Mouse (Mus musculus) sigmoid colon, adult 10 weeks (tissue): ENCODE results near the gene Cnot10. TPM values are rescaled to one million over a fixed set of nuclear protein-coding genes. Genes with fewer than 3 reads are reported as not detected.

Experiments used
- polyA plus RNA-seq: library from polyadenylated mRNA; stranded (reverse); fragments of 350-450 nt; fragmentation: Illumina TruSeq; extraction: RNeasy Lipid Tissue Mini Kit (QIAGEN cat#74804); gene quantifications from one replicate; pipeline ENCODE4 v1.2.3, GENCODE M21; 2014; ENCODE audit warnings: low read depth, low replicate concordance

The Cnot10 gene
- polyA plus RNA-seq: 37.3 TPM

GRCm38 (mm10) chr9:114639839-114640646, at the start of gene Cnot10:
Gene Cnot10 (minus strand): TSS chr9:114640184.

DNA sequence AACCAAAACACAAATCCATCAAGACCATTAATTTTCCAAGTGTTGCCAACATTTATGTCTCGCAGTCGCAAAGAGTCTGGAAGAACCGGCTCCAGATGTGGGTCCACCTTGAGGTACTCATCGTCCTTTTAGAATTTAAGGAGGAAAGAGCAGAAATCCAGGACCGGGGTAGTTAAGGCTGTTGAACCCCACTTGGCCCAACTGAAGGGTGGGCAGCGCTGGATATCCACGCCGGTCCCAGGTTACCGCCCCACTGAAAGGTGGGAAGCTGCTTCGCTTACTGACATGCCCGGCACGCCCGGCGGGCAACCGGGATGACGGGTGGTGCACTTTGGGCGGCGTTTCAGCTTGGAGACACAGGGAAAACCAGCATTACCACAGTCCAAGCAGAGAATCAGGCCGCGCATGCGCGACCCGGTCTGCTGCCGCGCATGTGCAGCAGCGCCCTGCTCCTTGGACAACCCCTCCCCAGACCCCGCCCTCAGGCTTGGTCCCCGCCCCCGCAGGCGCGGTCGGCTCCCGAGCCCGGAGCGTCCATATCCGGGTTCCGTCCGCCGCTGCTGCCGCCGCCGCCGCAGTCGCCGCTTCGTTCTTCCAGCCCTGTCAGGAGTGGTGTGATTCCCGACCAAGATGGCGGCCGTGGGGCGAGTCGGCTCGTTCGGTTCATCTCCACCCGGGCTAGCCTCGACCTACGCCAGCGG, 48.4 kb upstream of the Cnot10 start, which contains the start of gene Dync1li1:
Dync1li1 (plus strand) TSS at position 539 of the 701 bp plus-strand sequence.

DNA sequence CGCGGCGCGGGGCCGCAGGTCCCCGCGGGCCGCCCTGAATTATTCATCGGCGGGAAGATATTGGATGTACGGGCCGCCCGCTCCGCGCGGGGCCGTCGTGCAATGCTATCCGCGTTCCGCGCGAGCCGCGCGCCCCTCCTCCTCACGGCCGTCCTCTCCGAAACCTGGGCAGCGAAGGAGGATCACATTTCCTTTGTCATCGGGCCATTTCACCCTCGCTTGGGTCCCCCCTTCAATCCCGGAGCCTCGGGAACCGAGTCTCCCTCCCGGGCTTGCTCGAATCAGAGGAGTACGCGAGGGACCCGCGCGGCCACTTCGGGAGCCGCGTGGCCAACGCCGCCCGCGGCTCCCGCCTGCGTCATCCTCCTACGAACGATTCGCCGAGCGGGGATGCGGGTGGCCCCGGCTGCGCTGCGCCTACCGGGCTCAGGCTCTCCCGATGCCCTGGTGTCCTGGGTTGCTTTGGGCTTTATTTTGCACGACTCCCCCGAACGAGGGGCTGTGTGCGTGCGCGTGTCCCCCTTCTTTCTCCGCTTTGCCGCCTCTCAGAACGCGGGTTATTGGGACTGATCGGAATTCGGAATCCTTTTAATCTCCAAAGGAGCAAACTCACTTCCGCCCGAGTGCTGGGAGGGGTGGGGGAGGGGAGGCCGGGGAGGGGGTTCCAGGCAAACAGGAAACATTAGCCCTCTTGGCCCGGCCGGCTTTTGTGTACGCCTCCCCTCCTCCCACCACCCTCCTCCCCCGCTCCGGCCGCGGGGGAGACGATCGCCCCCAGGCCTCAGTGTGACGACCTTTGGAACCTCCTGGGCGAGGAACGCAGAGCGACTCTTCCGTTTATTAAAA, 76.0 kb downstream of the Cnot10 start, which contains the start of gene Trim71:
Trim71 (minus strand) TSS at position 609 of the 846 bp plus-strand sequence.

Other genes with a start within 250 kb of the Cnot10 start
- gene Crtap, start 249.5 kb downstream of the Cnot10 start, polyA plus RNA-seq: 11.4 TPM
- gene Glb1, start 239.1 kb downstream of the Cnot10 start, polyA plus RNA-seq: 17.9 TPM
- gene Tmppe, start 239.1 kb downstream of the Cnot10 start, polyA plus RNA-seq: 1.8 TPM
- not detected for gene Ccr4, start 135.3 kb downstream of the Cnot10 start, polyA plus RNA-seq
- not detected for gene C130032M10Rik, start 124.5 kb downstream of the Cnot10 start, polyA plus RNA-seq
- not detected for gene Trim71, start 75.8 kb downstream of the Cnot10 start, polyA plus RNA-seq
- 47.7 TPM for gene Dync1li1, start 48.6 kb upstream of the Cnot10 start, polyA plus RNA-seq
- 141 TPM for gene Cmtm6, start 90.9 kb upstream of the Cnot10 start, polyA plus RNA-seq
- gene Cmtm7, start 141.7 kb upstream of the Cnot10 start, polyA plus RNA-seq: 3.1 TPM
- gene Cmtm8, start 204.0 kb upstream of the Cnot10 start, polyA plus RNA-seq: 19.0 TPM